Mouse (Mus musculus): ENCODE results near the gene Pitpnm3. TPM values are rescaled to one million over a fixed set of nuclear protein-coding genes. Genes with fewer than 3 reads are reported as not detected.

Gene Pitpnm3
- total RNA-seq, 2 experiments from 2014 or later = not detected

- no peak for ATAC-seq (replicated peaks; ENCODE audit: low FRiP score, poor library complexity, severe bottlenecking)
Measured at GRCm38 (mm10) chr11:72057166-72057565, 78.4 kb downstream of the Pitpnm3 start.

- ATAC-seq (replicated peaks; ENCODE audit: low FRiP score, poor library complexity, severe bottlenecking) = no peak
Measured at GRCm38 (mm10) chr11:72055176-72055575, 80.4 kb downstream of the Pitpnm3 start.

DNA sequence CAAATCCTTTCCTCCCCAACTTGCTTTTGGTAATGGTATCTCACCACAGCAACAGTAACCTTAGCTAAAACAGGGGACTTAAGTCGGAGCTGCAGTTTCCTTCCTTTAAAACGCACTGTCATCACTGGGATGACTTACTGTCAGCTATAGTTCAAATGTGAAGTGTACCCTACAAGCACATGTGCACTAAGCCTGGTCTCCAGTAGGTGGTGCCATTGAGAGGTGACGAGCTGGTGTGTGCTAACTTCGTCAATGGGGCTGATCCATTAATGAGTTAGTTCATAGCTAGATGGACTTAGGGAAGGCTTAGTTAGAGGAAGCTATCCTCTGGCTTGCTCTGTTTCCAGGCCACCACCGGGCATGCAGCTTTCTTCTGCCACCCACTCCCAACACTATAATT lies 82.9 kb downstream of the Pitpnm3 start:
- ATAC-seq (replicated peaks; ENCODE audit: low FRiP score, poor library complexity, severe bottlenecking) = peak; percentile 57; the same call in 1 of the 2 replicates

- ATAC-seq (replicated peaks; ENCODE audit: low FRiP score, poor library complexity, severe bottlenecking) = no peak
Measured at GRCm38 (mm10) chr11:72052221-72052620, 83.4 kb downstream of the Pitpnm3 start.

- no peak for ATAC-seq (replicated peaks; ENCODE audit: low FRiP score, poor library complexity, severe bottlenecking)
Measured at GRCm38 (mm10) chr11:72050895-72051858, 84.4 kb downstream of the Pitpnm3 start.

- no peak for ATAC-seq (replicated peaks; ENCODE audit: low FRiP score, poor library complexity, severe bottlenecking)
Measured at GRCm38 (mm10) chr11:72050168-72050894, 85.2 kb downstream of the Pitpnm3 start.

- no peak for ATAC-seq (replicated peaks; ENCODE audit: low FRiP score, poor library complexity, severe bottlenecking)
Measured at GRCm38 (mm10) chr11:72049171-72049759, 86.3 kb downstream of the Pitpnm3 start.

DNA sequence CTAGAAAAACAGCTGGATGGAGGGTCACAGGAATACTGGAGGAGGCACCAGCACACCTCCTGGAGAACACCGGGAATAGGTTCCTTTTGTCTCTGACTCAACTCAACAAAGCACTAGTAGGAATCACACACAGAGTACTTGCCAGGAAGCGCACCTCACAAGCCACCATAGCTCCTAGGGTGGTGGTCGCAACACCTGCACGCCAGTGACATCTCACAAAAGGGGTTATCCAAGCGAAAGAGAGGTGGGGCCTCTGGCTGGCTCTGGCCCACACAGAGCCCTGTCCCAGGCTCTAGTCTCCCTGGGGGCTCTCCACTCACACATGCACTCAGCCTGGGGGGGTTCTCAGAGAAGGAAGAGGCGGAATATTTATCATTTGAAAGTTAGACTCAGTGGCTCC lies 86.8 kb downstream of the Pitpnm3 start:
- ATAC-seq (replicated peaks; ENCODE audit: low FRiP score, poor library complexity, severe bottlenecking) = no peak

DNA sequence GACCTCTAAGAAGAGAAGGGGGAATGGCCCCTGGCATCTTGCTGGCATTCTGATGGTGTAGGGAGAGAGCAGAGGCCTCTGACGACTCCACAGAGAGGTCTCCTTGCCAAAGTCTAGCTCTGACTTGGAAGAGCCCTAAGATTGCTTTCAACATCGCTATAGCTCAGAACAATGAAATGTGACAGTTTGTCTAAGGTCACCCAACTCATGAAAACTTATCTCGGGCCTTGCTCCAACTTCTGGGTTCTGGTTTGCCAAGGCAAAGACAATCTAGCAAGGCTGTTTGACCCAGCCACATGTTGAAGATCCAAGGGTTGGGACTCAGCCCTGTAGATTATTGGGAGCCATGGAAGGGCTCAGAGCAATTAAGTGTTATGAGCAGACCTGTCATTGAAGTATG lies 91.3 kb downstream of the Pitpnm3 start:
- no peak for ATAC-seq (replicated peaks; ENCODE audit: low FRiP score, poor library complexity, severe bottlenecking)

GRCm38 (mm10) chr11:72042631-72043030 lies 92.9 kb downstream of the Pitpnm3 start:
- no peak for ATAC-seq (replicated peaks; ENCODE audit: low FRiP score, poor library complexity, severe bottlenecking)

DNA sequence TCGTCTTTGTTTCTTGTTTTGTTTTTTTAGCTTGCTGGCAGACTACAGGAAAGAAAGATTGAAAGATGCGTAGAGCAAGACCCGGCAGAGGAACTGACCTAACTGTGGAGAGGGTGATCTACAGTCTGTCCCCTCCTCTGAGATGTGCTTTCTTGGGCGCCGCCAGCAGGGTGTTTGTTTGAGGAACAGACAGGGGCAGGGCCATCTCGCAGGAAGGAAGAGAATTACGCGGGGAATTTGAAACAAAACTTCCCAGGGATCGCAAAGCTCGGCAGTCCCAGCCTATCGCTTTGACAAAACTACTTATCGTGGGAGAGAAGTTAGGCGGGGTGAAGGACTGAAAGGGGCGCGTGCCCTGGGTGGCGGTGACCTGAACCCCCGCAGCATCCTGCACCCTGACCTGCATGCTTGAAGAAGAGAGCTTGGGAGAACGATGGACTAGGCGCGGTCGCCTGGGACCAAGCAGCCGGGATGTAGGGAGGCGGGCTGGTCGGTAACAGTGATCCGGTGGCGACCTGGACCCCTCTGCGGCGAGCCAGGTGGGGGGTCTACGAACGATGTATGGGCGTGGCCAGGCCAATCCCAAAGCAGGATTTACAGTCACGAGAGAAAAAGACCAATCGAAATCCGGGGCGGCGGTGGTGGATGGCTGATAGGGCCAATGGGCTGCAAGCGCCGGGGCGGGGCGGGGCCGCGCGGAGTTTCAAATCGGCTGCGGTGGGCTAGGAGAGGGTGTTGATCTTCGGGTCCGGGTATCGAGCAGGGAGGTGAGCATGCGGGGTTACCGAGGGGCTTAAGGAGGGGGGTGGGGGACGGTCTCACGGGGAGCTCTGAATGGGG lies 93.6 kb downstream of the Pitpnm3 start, which contains the start of gene Pimreg:
TSS of gene Pimreg (plus strand) at position 265 of the 840 bp plus-strand sequence.
- no peak for ATAC-seq (replicated peaks; ENCODE audit: low FRiP score, poor library complexity, severe bottlenecking)

DNA sequence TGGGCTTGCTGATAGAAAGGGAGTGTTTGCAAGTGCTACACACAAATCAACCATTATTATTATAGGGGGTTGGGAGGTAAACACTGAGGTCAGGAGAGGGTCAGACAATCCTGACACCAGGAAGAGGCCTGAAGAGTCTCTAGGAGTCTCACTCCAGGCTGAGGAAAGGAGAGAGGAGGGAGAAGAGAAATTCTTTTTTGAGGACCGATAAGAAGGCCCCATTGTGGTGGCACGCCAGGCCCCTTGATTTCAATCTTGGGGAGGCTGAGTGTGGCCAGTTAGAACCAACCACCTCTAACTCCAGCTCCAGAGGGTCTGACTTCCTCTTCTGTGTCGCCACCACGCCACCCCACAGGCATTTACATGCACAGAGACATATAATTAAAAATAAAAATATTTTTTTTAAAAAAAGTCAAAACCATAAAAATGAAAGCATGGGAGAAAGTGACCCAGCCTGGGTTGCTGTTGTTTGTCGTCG lies 94.2 kb downstream of the Pitpnm3 start:
- ATAC-seq (replicated peaks; ENCODE audit: low FRiP score, poor library complexity, severe bottlenecking) = no peak

DNA sequence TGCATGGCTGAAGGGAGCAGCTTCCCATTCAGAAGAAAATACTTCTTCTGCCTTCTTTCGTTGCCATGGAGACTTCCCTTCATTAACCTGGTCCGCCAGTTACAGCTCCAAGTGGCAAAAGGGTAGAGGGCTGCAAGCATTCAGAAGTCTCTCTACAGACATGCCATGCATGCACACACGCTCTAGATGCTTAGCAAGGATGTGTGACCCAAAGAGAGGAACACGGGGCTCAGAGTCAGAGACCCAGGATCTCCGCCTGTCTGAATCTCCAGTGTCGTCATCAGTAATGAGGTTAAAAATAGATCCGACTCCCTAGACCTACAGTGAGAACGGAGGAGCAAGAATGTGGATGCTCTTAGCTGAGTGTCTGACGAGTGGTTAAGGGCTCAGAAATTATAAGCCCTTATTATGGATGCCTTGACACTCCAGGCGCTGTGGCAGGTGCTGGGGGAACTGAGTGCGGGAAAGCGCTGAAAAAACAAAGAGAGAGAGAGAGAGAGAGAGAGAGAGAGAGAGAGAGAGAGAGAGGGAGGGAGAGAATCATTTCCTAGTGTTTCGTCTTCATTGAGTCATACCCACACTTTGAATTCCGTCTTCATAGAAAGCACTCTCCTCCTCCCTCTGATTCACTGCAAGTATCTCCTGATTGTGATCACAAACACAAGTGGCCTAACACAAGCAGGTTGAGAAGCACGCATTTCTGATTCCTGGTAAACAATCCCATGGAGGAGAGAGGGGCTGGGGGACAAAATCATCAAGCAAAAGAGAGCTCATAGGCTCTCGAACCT lies 95.8 kb downstream of the Pitpnm3 start:
- no peak for ATAC-seq (replicated peaks; ENCODE audit: low FRiP score, poor library complexity, severe bottlenecking)

GRCm38 (mm10) chr11:72037996-72038395 lies 97.6 kb downstream of the Pitpnm3 start:
- ATAC-seq (replicated peaks; ENCODE audit: low FRiP score, poor library complexity, severe bottlenecking) = no peak

- no peak for ATAC-seq (replicated peaks; ENCODE audit: low FRiP score, poor library complexity, severe bottlenecking)
Measured at GRCm38 (mm10) chr11:72037409-72037808, 98.2 kb downstream of the Pitpnm3 start, which contains the start of gene Aipl1. Gene Aipl1, minus strand, starts transcription at chr11:72037509.

DNA sequence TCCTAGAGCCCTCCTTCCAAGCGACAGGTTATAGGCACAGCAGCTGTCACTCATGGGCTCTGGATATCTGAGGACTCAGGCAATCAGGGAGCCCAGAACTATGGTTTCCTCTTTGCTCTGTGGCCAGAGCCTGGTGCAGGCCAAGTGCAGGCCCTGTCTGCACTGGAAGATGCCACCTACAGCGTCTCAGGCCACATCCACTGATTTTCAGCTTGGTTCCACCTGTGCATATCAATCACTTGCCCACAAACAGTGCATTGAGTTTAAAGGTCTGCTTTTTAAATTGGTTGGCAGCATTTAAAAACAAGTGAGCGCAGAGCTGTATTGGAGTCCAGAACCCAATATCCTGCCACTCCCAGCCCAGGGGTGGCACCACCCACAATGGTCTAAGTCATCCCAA lies 103.0 kb downstream of the Pitpnm3 start:
- ATAC-seq (replicated peaks; ENCODE audit: low FRiP score, poor library complexity, severe bottlenecking) = no peak

GRCm38 (mm10) chr11:72032091-72032490 lies 103.5 kb downstream of the Pitpnm3 start:
- ATAC-seq (replicated peaks; ENCODE audit: low FRiP score, poor library complexity, severe bottlenecking) = no peak

- no peak for ATAC-seq (replicated peaks; ENCODE audit: low FRiP score, poor library complexity, severe bottlenecking)
Measured at GRCm38 (mm10) chr11:72031353-72031752, 104.2 kb downstream of the Pitpnm3 start.

- no peak for ATAC-seq (replicated peaks; ENCODE audit: low FRiP score, poor library complexity, severe bottlenecking)
Measured at GRCm38 (mm10) chr11:72029143-72029542, 106.4 kb downstream of the Pitpnm3 start.

All from erythroid progenitor cell, adult 5-6 weeks (primary cell).